Mouse (Mus musculus): ENCODE data around the gene Cyp26b1. TPM values are rescaled to one million over a fixed set of nuclear protein-coding genes. Genes with fewer than 3 reads are reported as not detected.

Gene Cyp26b1
- polyA plus RNA-seq, 1 experiment, result 2.4 TPM

- Histone ChIP-seq H3K4me2 (ENCODE audit: low read depth) (no peak overlapping the region), H3K79me2 (ENCODE audit: control insufficient read depth, insufficient read depth) (no peaks in the 10 kb centered on the region), H3K36me3 (ENCODE audit: control insufficient read depth, insufficient read depth) (no peaks in the 10 kb centered on the region), H3ac (ENCODE audit: control insufficient read depth, insufficient read length) (no peak overlapping the region), H3K27me3 (ENCODE audit: control insufficient read depth, insufficient read depth, insufficient read length) (peaks cover 58% of the 10 kb centered on the region), H3K4me3 (no peak overlapping the region)
- TF ChIP-seq TCF3 (IDR thresholded peaks at IDR 0.05; ENCODE audit: insufficient read length, low read depth) (no peak), USF1 (IDR thresholded peaks at IDR 0.05; ENCODE audit: low read depth) (no peak), MAX (IDR thresholded peaks at IDR 0.05; ENCODE audit: low read depth) (no peak), SRF (IDR thresholded peaks at IDR 0.05; ENCODE audit: control insufficient read depth, insufficient read length, low read depth) (no peak), MYOD1 (IDR thresholded peaks at IDR 0.05; ENCODE audit: control insufficient read depth in 1 of 3, insufficient read length in 2 of 3, low read depth in 2 of 3) (no peak), POLR2A (IDR thresholded peaks at IDR 0.05; ENCODE audit: insufficient read length, low read depth) (no peak), TCF12 (IDR thresholded peaks at IDR 0.05; ENCODE audit: insufficient read depth, poor library complexity, severe bottlenecking) (no peak), POLR2AphosphoS2 (IDR thresholded peaks at IDR 0.05; ENCODE audit: insufficient read length, low read depth) (no peak), REST (IDR thresholded peaks at IDR 0.05; ENCODE audit: insufficient read depth, insufficient read length) (no peak), MYOG (IDR thresholded peaks at IDR 0.05; ENCODE audit: control insufficient read depth in 1 of 3, insufficient read depth in 1 of 3, insufficient read length in 2 of 3, low read depth in 2 of 3) (no peak), E2F4 (IDR thresholded peaks at IDR 0.05; ENCODE audit: insufficient read depth) (no peak), CEBPB (IDR thresholded peaks at IDR 0.05; ENCODE audit: insufficient read depth, poor library complexity, severe bottlenecking) (no peak)
Observed at GRCm38 (mm10) chr6:84581833-84582445, 11.8 kb downstream of the Cyp26b1 start.

- peaks cover 53% of the 10 kb centered on the region for H3K27me3 ChIP-seq (ENCODE audit: control insufficient read depth, insufficient read depth, insufficient read length)
- no peaks in the 10 kb centered on the region for H3K79me2 ChIP-seq (ENCODE audit: control insufficient read depth, insufficient read depth)
- no peak overlapping the region for H3K4me2 ChIP-seq (ENCODE audit: low read depth)
- no peak overlapping the region for H3ac ChIP-seq (ENCODE audit: control insufficient read depth, insufficient read length)
- no peak for TF ChIP-seq TCF12 (IDR thresholded peaks at IDR 0.05; ENCODE audit: insufficient read depth, poor library complexity, severe bottlenecking)
- no peak for TF ChIP-seq REST (IDR thresholded peaks at IDR 0.05; ENCODE audit: insufficient read depth, insufficient read length)
- TF ChIP-seq E2F4 (IDR thresholded peaks at IDR 0.05; ENCODE audit: insufficient read depth), result no peak
- no peak overlapping the region for H3K4me3 ChIP-seq
- H3K36me3 ChIP-seq (ENCODE audit: control insufficient read depth, insufficient read depth), result no peaks in the 10 kb centered on the region
Observed at GRCm38 (mm10) chr6:84580979-84581832, 12.5 kb downstream of the Cyp26b1 start.

GRCm38 (mm10) chr6:84579508-84579907, 14.2 kb downstream of the Cyp26b1 start:
- Histone ChIP-seq H3K79me2 (ENCODE audit: control insufficient read depth, insufficient read depth) (no peaks in the 10 kb centered on the region), H3K4me2 (ENCODE audit: low read depth) (no peak overlapping the region), H3ac (ENCODE audit: control insufficient read depth, insufficient read length) (no peak overlapping the region), H3K27me3 (ENCODE audit: control insufficient read depth, insufficient read depth, insufficient read length) (peaks cover 51% of the 10 kb centered on the region), H3K4me3 (no peak overlapping the region), H3K36me3 (ENCODE audit: control insufficient read depth, insufficient read depth) (no peaks in the 10 kb centered on the region)
- TF ChIP-seq SRF (IDR thresholded peaks at IDR 0.05; ENCODE audit: control insufficient read depth, insufficient read length, low read depth) (no peak), MYOD1 (IDR thresholded peaks at IDR 0.05; ENCODE audit: control insufficient read depth in 1 of 3, insufficient read length in 2 of 3, low read depth in 2 of 3) (no peak), E2F4 (IDR thresholded peaks at IDR 0.05; ENCODE audit: insufficient read depth) (no peak), TCF3 (IDR thresholded peaks at IDR 0.05; ENCODE audit: insufficient read length, low read depth) (no peak), USF1 (IDR thresholded peaks at IDR 0.05; ENCODE audit: low read depth) (no peak), MAX (IDR thresholded peaks at IDR 0.05; ENCODE audit: low read depth) (no peak), TCF12 (IDR thresholded peaks at IDR 0.05; ENCODE audit: insufficient read depth, poor library complexity, severe bottlenecking) (no peak), POLR2A (IDR thresholded peaks at IDR 0.05; ENCODE audit: insufficient read length, low read depth) (no peak), MYOG (IDR thresholded peaks at IDR 0.05; ENCODE audit: control insufficient read depth in 1 of 3, insufficient read depth in 1 of 3, insufficient read length in 2 of 3, low read depth in 2 of 3) (no peak), REST (IDR thresholded peaks at IDR 0.05; ENCODE audit: insufficient read depth, insufficient read length) (no peak), CEBPB (IDR thresholded peaks at IDR 0.05; ENCODE audit: insufficient read depth, poor library complexity, severe bottlenecking) (no peak), POLR2AphosphoS2 (IDR thresholded peaks at IDR 0.05; ENCODE audit: insufficient read length, low read depth) (no peak)

GRCm38 (mm10) chr6:84578928-84579327, 14.8 kb downstream of the Cyp26b1 start:
- Histone ChIP-seq H3K4me2 (ENCODE audit: low read depth) (no peak overlapping the region), H3K27me3 (ENCODE audit: control insufficient read depth, insufficient read depth, insufficient read length) (peaks cover 45% of the 10 kb centered on the region), H3K36me3 (ENCODE audit: control insufficient read depth, insufficient read depth) (no peaks in the 10 kb centered on the region), H3K4me3 (no peak overlapping the region), H3K79me2 (ENCODE audit: control insufficient read depth, insufficient read depth) (no peaks in the 10 kb centered on the region), H3ac (ENCODE audit: control insufficient read depth, insufficient read length) (no peak overlapping the region)
- TF ChIP-seq POLR2A (IDR thresholded peaks at IDR 0.05; ENCODE audit: insufficient read length, low read depth) (no peak), SRF (IDR thresholded peaks at IDR 0.05; ENCODE audit: control insufficient read depth, insufficient read length, low read depth) (no peak), MAX (IDR thresholded peaks at IDR 0.05; ENCODE audit: low read depth) (no peak), MYOG (IDR thresholded peaks at IDR 0.05; ENCODE audit: control insufficient read depth in 1 of 3, insufficient read depth in 1 of 3, insufficient read length in 2 of 3, low read depth in 2 of 3) (no peak), USF1 (IDR thresholded peaks at IDR 0.05; ENCODE audit: low read depth) (no peak), E2F4 (IDR thresholded peaks at IDR 0.05; ENCODE audit: insufficient read depth) (no peak), CEBPB (IDR thresholded peaks at IDR 0.05; ENCODE audit: insufficient read depth, poor library complexity, severe bottlenecking) (no peak), TCF12 (IDR thresholded peaks at IDR 0.05; ENCODE audit: insufficient read depth, poor library complexity, severe bottlenecking) (no peak), REST (IDR thresholded peaks at IDR 0.05; ENCODE audit: insufficient read depth, insufficient read length) (no peak), TCF3 (IDR thresholded peaks at IDR 0.05; ENCODE audit: insufficient read length, low read depth) (no peak), MYOD1 (IDR thresholded peaks at IDR 0.05; ENCODE audit: control insufficient read depth in 1 of 3, insufficient read length in 2 of 3, low read depth in 2 of 3) (no peak), POLR2AphosphoS2 (IDR thresholded peaks at IDR 0.05; ENCODE audit: insufficient read length, low read depth) (no peak)
